Mouse (Mus musculus) R1 (cell line): Measurements from ENCODE around the gene Clstn3.
A peak's percentile ranks its signal among the peaks of the same experiment; 100 is the strongest.
"Not testable (repeated sequence)": the region's sequence is repeated elsewhere in the genome, so short reads cannot be mapped to it uniquely, and the experiment has no call there.

Experiments used
- DNase-seq: peaks from one replicate; pipeline ENCODE4 v3.0.0-alpha.2; 2018; ENCODE audit warnings: low read depth, low spot score

The Clstn3 gene

DNA sequence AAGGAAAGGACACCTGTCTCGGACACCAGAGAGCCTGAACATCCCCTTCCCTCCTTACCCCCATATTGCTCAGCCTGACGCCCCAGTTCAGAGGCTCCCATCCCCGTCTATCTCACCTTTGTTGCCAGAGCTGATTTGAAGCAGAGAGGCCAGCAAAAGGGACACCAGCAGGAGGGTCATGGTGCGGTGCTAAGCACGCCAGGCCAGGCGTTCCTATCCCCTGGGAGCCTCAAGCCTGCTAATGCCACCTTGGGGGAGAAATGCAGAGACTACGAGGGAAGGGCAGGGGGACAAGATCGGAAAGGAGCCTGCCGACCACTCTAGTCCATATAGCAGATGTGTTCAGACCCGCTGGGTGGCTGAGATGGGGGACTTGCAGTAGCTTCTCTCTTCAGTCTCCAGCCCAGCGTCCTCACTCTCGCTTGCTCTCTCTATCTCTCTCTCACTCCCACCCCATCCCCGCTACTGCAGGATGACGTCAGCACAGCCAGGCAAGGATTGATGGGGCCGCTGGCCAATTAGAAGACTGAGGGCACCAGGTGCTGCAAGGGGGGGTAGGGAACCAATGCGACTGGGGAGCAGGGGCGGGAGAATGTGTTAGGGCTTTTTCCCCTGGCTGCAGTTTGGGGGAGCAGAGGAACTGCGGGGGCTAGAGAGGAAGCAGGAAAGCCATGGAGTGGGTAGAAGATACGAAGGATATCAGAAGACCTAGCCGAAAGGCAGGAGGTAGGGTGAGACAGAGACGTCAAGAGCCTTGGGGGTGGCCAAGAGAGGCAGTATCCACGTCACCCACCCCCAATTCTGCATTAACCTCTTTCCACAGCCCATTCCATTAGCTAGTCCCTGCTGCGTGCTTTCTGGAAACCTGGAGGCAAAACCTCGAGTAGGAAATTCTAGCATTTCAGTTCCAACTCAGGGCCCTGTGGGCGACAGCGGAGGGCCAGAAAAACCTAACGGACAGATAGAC lies at the start of gene Clstn3:
TSS of gene Clstn3 (minus strand) at position 490 of the 967 bp plus-strand sequence.
- DNase-seq, result peak; percentile 89

DNA sequence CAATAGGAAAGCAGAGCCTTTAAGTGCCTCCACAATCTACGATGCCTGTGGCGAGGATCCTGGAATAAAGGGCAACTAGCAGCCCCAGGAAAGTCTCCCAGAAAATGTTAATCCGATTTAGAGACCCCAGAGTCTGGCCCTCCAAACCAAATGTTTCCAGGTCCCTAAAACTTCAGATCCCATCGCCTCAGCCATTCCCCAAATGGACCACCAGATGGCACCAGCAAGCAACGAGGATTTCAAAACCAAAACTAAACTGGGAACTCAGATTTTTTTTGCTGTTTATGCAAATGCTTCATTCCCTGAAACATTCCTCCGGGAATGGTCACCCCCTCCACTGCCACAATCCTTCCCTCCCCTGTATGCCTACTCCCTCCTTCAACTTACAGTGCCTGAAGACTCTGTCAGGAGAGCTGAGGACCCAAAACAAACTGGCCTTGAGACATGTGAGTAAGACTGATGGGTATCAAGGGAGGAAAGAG lies 47.8 kb upstream of the Clstn3 start, which contains the start of gene C1ra:
TSS of gene C1ra (plus strand) at position 51 of the 482 bp plus-strand sequence.
- DNase-seq, result peak; percentile 49

DNA sequence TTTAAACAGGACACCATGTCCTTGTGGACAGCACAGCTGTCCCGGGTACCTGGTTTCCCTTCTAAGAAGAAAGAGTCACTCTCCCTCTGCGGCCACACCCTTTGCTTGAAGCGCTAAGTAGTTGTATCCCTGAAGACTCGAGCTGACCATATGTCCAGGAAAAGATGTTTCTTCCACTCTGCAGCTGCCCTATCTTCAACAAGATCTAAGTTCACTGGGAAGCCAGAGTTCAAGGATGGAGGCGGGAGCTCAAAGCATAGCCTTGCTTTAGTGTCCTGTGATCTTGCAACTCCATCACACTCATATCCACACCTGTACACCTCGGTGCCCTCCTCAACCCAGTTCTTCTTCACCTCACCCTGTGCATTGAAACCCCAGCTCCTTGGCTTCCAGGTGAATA lies 47.3 kb upstream of the Clstn3 start:
- no peak for DNase-seq

DNA sequence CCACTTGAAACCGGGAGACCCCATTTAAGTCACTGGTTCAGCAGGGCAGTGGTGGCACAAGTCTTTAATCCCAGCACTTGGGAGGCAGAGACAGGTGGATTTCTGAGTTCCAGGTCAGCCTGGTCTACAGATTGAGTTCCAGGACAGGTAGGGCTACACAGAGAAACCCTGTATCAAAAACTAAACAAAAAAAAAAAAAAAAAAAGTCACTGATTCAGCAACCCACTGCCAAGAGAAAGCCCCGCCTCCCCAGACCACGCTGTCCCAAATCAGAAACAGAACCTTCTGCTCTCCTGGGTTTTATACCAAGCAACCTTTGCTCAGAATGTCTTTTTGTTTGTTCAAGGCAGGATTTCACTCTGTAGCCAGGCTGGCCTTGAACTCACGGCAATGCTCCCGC lies 44.6 kb upstream of the Clstn3 start:
- DNase-seq, result not testable (repeated sequence)

DNA sequence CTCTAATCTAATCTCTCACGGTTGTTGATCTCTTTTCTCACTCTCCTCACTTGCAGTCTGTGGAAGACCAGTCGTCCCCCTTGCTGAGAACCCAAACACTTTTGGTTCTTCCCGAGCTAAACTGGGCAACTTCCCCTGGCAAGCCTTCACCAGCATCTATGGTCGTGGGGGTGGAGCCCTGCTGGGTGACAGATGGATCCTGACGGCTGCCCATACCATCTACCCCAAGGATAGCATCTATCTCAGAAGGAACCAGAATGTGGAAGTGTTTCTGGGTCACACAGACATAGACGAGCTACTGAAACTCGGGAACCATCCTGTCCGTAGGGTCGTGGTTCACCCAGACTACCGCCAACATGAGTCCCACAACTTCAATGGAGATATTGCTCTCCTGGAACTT lies 43.7 kb upstream of the Clstn3 start:
- no peak for DNase-seq

DNA sequence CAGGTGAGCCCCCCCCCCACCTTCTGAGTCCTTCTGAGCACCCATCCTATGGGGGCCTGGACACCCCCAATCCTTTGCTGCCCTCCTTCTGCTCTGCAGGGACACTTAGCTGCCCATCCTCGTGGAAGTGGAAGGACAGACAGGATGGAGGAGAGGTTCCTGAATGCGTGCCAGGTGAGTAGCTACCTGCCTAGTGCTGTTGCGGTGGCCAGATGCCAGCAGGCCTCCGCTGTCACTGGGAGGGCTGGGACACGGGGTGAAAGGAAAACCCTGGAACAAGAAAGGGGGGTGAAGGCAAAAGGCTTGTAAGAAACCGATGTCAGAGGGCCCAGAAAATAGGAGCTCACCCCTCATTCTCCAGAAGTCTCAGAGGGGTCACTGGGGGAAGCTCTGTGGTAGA lies 42.4 kb upstream of the Clstn3 start:
- no peak for DNase-seq

DNA sequence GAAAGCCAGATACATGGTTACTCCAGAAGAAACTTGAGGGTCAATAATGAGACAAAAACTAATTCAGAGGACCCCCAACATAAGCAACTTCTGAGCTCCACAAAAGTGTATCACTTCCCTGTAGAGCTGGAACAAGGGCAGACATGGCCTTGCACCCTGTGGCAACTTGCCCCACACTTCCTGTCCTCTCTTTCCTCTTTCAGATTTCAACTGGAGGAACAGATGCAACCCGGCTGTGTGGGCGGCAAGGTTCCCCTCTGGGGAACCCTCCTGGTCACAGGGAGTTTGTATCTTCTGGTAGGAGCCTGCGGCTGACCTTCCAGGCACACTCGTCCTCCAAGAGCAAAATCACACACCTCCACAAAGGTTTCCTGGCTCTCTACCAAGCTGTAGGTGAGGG lies 40.4 kb upstream of the Clstn3 start:
- DNase-seq, result no peak

DNA sequence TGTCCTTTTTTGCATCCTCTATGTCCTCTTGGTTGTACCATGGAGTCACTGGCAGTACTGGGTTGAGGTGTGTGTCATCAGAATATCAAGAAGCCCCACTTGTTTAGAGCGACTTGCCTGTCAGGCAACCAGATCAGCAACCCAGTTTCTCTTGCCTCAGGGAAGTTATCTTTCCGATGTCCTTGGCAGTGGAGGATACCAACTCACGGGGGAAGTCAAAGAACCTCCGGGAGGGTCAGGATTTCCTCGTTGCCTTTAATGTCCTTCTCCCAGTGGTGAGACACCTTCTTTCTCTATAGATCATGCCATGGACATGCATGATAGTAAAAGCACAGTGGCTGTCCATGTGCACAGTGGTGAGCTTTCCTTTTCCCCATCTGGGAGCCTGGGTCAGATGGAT lies 37.4 kb upstream of the Clstn3 start:
- no peak for DNase-seq

DNA sequence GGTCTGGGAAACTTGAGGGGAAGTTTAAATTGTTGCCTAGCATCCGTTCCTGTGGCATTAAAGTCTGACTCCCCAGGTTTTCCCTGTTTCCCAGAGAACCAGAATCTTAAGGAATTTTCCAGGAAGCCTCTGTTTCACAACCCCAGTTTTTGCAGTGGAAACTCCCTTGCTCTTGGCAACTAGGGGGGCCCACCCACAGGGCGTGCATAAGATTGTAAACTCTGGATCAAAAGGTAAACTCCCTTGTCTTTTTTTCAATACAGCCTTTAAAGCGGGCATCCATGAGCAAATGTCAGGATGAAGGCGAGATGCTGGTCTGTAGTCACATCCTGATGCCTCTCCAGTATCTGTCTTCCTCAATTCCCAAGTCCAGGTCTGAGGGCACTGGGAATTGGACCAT lies 36.9 kb upstream of the Clstn3 start:
- DNase-seq, result no peak

DNA sequence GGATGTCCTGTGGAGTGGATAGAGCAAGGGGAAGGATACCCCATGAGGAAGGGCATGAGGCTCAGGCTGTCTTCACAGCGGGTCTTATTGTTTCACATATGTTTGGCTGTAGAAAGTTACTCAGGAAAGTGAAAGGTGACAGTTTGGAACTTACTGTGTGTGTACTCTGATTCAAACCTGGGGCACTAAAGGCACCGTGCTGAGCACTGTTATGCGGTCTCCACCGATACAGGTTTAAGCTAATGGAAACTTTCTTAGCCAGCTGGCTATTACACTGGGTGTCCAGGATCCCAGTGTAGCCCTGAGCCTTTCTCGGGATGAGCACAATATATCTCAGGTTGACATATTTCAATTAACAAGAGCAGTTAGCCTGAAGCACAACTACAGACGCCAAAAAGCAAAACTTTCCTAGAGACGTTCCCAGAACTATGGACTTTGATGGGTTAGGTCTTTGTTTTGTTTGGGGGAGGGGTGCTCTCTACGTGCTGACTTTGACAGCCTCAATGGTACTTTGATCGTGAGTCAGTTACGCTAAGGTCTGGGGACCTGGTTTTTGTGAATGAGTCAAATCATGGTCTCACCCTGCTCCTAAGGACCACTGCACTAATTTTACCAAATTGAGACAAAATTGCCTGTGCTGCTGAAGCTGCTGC lies 35.4 kb upstream of the Clstn3 start:
- no peak for DNase-seq

DNA sequence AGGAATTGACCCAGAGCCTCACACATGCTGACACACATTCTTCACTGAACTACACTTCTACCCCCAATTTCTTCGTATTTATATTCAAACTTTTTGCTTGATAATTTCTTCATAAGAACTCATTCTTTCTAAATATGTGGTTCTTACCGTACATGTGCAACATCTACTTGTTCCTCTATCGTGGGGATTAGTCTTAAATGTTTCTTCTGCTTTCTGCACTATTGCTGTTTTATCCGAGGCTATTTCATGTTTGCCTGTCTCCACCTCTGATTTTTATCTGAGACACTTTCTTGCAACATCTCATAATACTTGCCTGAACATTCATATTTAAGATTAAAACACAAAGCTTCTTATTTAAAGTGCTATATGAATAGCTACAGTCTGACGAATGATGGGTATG lies 31.5 kb upstream of the Clstn3 start:
- no peak for DNase-seq

DNA sequence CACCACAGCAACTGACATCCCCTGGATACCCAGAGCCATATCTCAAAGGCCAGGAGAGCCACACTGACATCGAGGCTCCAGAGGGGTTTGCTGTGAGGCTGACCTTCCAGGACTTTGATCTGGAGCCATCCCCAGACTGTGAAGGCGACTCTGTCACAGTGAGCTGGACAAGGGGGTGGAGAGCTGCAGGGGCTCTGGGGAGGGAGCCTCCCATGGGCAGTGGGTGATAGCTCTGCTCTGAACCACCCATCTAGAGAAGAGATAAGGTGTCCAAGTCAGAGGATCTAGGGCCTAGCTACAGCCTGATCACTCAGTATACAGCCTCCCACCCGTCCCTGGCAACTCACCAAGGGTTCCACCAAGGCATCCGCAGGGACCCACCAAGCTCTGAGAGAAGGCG lies 29.3 kb upstream of the Clstn3 start:
- DNase-seq, result no peak

DNA sequence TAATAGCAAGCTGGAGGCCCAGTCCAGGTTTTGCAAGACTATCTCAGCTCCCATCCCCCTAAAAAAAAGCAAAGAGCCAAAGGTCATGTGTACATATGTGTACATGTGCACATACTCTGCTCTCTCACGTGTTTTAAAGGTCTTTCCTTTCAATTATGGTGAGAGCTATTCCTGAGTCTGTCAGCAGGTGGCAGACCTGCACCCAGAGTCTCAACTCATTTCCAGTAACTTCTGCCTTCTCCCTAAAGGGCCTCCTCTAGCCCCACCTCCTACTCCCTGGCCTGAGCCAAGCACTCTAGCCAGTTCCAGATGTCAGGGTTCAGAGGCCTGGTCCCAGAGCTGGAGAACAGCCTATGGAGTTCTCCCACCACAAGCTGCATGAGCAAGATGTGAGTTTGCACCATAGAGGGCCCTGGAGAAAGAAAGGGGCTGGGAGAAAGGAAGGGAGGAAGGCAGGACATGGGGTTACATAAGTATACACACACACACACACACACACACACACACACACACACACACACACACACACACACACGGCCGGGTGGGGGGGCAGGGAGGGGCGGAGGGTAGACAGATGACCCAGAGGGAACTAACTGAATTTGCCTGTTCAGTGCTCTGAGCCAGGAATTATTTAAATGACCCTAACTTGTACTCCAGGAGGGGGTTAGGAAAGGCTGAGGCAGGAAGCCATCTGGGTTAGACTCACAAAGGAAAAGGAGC lies 28.4 kb upstream of the Clstn3 start, which contains the start of gene C1rl:
TSS of gene C1rl (plus strand) at position 272 of the 720 bp plus-strand sequence.
- DNase-seq, result peak; percentile 96

DNA sequence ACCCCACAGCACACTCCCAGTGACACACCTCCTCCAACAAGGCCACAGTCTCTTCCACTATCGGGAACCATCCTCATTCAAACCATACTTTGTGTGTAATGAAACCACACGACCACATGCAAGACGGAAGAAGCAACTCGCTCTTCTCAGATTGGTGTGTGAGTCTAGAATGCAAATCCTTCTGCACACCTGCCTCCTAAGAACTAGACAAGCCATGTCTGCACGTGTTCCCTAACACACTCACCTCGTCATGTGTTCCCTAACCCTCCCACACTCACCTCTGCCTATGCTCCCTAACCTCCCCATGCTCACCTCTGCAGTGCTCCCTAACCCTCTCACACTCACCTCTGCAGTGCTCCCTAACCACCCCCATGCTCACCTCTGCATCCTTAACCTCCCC lies 26.8 kb upstream of the Clstn3 start:
- DNase-seq, result no peak

DNA sequence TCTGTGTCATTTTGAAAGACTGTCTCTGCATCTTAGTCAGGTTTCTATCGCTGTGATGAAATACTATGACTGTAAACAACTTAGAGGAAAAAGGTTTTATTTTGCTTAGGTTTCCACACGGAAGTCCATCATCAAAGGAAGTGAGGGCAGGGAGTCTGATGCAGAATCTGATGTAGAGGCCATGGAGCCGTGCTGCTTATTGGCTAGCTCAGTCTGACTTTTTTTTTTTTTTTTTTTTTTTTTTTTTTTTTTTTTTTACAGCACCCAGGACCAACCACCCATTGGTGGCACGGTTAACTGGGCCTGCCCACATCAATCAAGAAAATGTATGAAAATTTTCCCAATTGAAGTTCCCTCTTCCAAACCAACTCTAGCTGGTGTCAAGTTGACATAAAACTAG lies 24.4 kb upstream of the Clstn3 start:
- no peak for DNase-seq

DNA sequence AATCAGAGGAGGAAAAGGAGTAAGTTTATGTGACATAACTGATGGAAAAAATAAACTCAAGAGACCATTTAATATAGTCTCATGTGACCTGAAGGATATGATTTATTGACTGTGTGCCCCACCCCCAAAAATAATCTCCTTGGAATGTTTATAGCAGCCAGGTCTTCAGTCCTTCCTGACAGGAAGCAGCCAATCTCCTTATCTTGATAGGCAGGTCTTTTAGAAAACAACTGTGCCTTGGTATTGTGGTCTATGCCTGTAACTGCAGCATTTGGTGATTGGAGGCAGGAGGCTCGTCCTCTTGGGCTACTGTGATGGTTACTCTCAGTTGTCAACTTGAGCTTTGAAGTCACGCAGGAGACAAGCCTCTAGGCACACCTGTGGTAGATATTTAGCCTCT lies 22.9 kb upstream of the Clstn3 start:
- no peak for DNase-seq

DNA sequence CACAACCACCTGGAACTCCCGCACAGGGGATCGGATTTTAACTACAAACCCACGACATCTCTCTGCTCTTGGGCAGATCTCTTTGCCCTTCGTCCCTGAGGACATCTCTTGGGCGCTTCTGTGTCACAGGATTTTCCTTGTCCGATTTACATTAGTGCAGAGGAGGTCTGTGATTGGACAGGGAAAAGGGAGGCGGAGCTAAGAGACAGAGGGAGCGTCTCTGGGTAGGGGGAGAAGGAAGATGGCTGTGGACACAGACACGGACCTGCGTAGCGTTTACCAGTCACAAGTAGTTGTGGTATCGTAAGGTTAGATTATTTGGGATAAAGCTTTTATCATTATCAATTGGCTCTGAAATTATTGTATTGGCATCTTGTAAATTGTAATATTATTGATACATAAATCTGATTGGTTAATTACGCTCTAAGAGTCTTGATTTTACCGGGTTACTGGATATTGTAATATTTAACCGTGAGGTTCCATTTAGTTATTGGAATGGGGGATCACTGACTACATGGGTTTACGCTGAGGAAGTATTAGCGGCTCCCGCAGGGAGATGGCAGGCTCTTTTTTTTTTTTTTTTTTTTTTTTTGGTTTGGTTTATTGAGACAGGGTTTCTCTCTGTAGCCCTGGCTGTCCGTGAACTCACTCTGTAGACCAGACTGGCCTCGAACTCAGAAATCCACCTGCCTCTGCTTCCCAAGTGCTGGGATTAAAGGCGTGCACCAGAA lies 21.0 kb upstream of the Clstn3 start:
- peak; percentile 92 for DNase-seq

DNA sequence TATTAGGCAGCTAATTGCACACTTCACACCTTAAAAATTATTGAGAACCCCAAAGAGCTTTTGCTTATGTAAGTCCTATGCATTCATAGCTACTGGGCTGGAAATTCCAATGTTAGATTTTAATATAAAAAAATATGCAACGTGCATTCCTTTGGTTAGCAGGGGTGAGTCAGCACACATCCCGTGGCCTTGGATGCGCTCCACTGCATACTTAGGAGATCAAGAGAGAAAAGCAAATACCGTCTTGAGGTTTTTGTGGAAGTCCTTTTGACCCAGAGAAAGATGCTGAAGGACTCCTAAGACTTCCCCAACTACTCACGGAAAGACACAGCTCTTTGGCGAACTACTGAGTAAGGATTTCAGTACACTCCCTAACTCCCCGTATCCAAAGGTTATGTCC lies 20.3 kb upstream of the Clstn3 start:
- no peak for DNase-seq

DNA sequence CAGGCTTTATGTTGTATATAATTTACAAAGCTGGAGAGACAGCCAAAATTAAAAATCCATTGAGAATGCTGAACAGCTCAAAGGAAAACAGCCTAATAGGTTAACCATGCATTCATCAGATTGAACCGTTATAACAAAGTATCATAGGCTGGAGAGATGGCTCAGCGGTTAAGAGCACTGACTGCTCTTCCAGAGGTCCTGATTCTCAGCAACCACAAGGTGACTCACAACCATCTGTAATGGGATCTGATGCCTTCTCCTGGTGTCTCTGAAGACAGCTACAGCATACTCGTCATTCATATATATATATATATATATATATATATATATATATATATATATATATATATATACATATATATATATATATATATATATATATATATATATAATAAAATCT lies 19.2 kb upstream of the Clstn3 start:
- not testable (repeated sequence) for DNase-seq

DNA sequence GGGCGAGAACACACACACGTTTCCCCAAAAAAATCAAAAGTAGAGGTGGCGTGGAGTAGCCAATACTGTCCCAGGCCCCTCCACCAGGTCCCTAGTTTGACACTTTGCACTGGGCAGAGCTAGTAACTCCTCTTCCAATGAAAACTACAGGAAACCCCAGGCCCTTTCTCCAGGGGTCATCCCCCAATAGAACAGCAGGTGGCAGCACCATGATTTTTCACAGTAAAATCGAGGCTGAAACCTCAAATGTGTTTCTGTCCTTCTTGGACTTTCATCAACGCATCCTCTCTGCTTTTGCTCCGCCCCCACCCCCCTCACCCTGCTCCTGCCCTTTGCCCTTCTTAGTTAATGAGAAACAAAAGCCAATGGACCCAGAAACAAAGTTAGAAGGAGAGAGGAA lies 17.0 kb upstream of the Clstn3 start:
- peak; percentile 90 for DNase-seq

DNA sequence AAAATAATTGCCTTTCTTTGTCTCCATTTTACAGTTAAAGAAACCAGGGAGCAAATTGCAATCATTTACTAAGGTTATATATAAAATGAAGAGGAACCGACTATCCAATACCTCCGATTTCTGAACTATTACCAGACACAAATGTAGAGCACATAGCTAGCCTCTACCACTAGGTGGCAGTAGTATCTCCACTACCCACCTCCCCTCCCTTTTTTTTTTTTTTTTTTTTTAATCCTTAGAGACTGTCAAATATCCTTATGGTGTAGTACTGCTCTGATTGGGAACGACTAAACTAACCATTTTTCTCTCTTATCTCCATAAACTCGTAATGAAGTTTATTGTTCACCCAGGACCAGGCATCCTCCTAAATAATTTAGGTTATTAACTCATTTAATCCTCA lies 15.7 kb upstream of the Clstn3 start:
- peak; percentile 71 for DNase-seq
